Mouse (Mus musculus) embryonic fibroblast, embryonic 13.5 days (primary cell): ENCODE measurements around the gene Cog1.

Source experiments
- CTCF ChIP-seq: IDR thresholded peaks from 2 replicates; pipeline ENCODE4 v1.5.1; 2011; ENCODE audit warnings: mild to moderate bottlenecking, control low read depth, low read length, moderate library complexity, borderline replicate concordance; ENCODE audit not compliant: insufficient read depth
- POLR2A ChIP-seq: IDR thresholded peaks from 2 replicates; pipeline ENCODE4 v1.6.1; 2011; ENCODE audit warnings: low read depth, mild to moderate bottlenecking, control low read depth, low read length, moderate library complexity

GRCm38 (mm10) chr11:113674595-113674994 lies 25.6 kb downstream of the Cog1 start:
- TF ChIP-seq CTCF (no peak), POLR2A (no peak)
